Mouse (Mus musculus): ENCODE data around the gene Tfap2e.

DNA sequence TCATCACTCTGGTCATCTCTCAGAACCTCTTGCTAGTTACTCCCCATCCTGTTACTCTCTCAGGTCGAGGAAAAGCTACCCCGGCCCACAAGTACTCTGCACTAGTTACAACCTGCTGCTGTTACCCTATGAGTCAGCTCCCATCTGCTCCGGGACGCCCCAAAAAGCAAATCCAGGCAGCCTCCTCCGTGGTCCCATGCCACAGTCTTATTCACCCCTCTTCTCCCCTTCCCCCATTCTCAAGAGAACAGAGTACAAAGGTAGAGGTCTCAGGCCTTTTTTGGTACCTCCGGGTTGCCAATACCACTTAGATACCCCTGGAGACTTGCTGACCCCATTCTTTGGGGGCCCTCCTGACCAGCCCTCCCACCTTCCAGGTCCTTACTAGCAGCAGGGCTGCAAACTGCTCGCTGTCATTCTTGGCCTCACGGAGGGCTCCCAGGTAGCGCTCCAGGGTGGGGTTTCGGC lies 15.6 kb upstream of the Tfap2e start:
- TF ChIP-seq CTCF (IDR thresholded peaks at IDR 0.05; ENCODE audit: control insufficient read depth, insufficient read depth, low read length), result no peak
- TF ChIP-seq POLR2A (IDR thresholded peaks at IDR 0.05; ENCODE audit: borderline replicate concordance, control insufficient read depth, low read depth, low read length), result no peak
